Mouse (Mus musculus) embryonic facial prominence, embryonic 12.5 days (tissue): Measurements from ENCODE around the gene Socs4. TPM values are rescaled to one million over a fixed set of nuclear protein-coding genes. Genes with fewer than 3 reads are reported as not detected.

Source experiments
- ATAC-seq: fragments of 200-750 bp; cut with Nextera tagmentation; 2 replicates; pipeline ENCODE4 v1.8.0; 2017; ENCODE audit not compliant: insufficient number of reproducible peaks, insufficient read depth, low FRiP score, low TSS enrichment
- H3K27ac ChIP-seq: fragments of 300-500 bp; sonication (generic); 2 replicates; pipeline ENCODE4 v1.5.1; 2016; ENCODE audit warnings: mild to moderate bottlenecking
- H3K27me3 ChIP-seq: fragments of 300-500 bp; sonication (generic); 2 replicates; pipeline ENCODE4 v1.6.1; 2016; ENCODE audit warnings: mild to moderate bottlenecking, moderate library complexity
- H3K36me3 ChIP-seq: fragments of 300-500 bp; sonication (generic); 2 replicates; pipeline ENCODE4 v1.6.1; 2016; ENCODE audit warnings: mild to moderate bottlenecking
- H3K4me1 ChIP-seq: fragments of 300-500 bp; sonication (generic); 2 replicates; pipeline ENCODE4 v1.6.1; 2016
- H3K4me2 ChIP-seq: fragments of 300-500 bp; sonication (generic); replicated peaks from 2 replicates; pipeline ENCODE4 v1.6.1; 2016; ENCODE audit warnings: mild to moderate bottlenecking, moderate library complexity
- H3K4me3 ChIP-seq: fragments of 300-500 bp; sonication (generic); 2 replicates; pipeline ENCODE4 v1.5.1; 2016; ENCODE audit warnings: mild to moderate bottlenecking
- H3K9ac ChIP-seq: fragments of 300-500 bp; sonication (generic); 2 replicates; pipeline ENCODE4 v1.6.1; 2016; ENCODE audit warnings: mild to moderate bottlenecking, moderate library complexity
- H3K9me3 ChIP-seq: fragments of 300-500 bp; sonication (generic); 2 replicates; pipeline ENCODE4 v1.6.1; 2016; ENCODE audit warnings: mild to moderate bottlenecking, moderate library complexity
- WGBS: fragments of 180-500 bp; shearing (Covaris S2); methylation state at CpG from one replicate; pipeline ENCODE4 v1.1.7; 2016; 5-methylcytosine and 5-hydroxymethylcytosine counted together
- polyA plus RNA-seq: library from polyadenylated mRNA; unstranded; fragments of >200 nt; fragmentation: Nextera tagmentation; extraction: Ambion mirVana; gene quantifications from 2 replicates; pipeline ENCODE4 v1.2.1, GENCODE M21; 2016

The Socs4 gene
- polyA plus RNA-seq, result 3.5 and 3.9 TPM in 2 replicates

- Histone ChIP-seq H3K9me3 (no peaks in the 10 kb centered on the region), H3K36me3 (peaks cover 16% of the 10 kb centered on the region; the same call in 1 of the 2 replicates), H3K9ac (peak within 1 kb of the TSS; percentile 94), H3K4me3 (peak within 1 kb of the TSS; percentile 88), H3K4me1 (peaks cover 18% of the 10 kb centered on the region; the same call in 1 of the 2 replicates), H3K27ac (peak within 1 kb of the TSS; percentile 91), H3K27me3 (no peaks in the 10 kb centered on the region), H3K4me2 (peak within 1 kb of the TSS; percentile 60)
- under 1% methylated on average over 77 of the region's 77 CpGs for WGBS
- ATAC-seq, result peak; percentile 96
Observed at GRCm38 (mm10) chr14:47276637-47277393, at the start of gene Socs4, which contains the start of gene Wdhd1. TSS of gene Socs4 (plus strand) at chr14:47276931. TSS of gene Wdhd1 (minus strand) at chr14:47276857.

- Histone ChIP-seq H3K9ac (no peak overlapping the region), H3K9me3 (no peaks in the 10 kb centered on the region), H3K27me3 (no peaks in the 10 kb centered on the region), H3K4me3 (no peak overlapping the region), H3K4me2 (no peak overlapping the region), H3K36me3 (no peaks in the 10 kb centered on the region), H3K4me1 (no peaks in the 10 kb centered on the region), H3K27ac (no peak overlapping the region)
- WGBS, result 79% methylated on average over 11 of the region's 11 CpGs
- no peak for ATAC-seq
Observed at GRCm38 (mm10) chr14:47229796-47230376, 46.8 kb upstream of the Socs4 start.

DNA sequence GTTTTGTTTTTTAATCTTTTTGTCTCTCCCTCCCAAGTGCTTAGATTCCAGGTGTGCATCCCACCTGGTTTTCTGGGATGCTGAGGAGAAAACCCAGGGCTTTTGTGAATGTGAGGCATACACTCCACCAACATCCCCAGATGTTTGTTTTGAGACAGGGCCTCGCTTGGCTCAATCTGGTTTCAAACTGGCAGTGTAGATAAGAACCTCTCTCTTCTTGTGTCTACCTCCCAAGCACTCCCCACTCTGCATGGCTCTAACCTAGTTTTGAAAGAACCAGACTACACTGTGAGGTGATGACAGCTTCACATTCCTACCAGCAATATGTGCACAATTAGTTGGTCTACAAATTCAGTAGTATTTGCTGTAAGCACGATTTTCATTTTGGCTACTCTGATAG, 43.1 kb upstream of the Socs4 start:
- H3K9ac ChIP-seq, result no peak overlapping the region
- no peak for ATAC-seq
- H3K4me2 ChIP-seq, result no peak overlapping the region
- 68% methylated on average over 2 of the region's 2 CpGs for WGBS
- no peaks in the 10 kb centered on the region for H3K27me3 ChIP-seq
- no peak overlapping the region for H3K4me3 ChIP-seq
- H3K4me1 ChIP-seq, result no peaks in the 10 kb centered on the region
- no peak overlapping the region for H3K27ac ChIP-seq
- H3K36me3 ChIP-seq, result no peaks in the 10 kb centered on the region
- 0 out of 2 replicates have a peak, but pooled peaks cover 3% of the 10 kb centered on the region for H3K9me3 ChIP-seq

- no peak overlapping the region for H3K9ac ChIP-seq
- 0 out of 2 replicates have a peak, but pooled peaks cover 3% of the 10 kb centered on the region for H3K9me3 ChIP-seq
- no peak overlapping the region for H3K4me3 ChIP-seq
- ATAC-seq, result no peak
- no peak overlapping the region for H3K4me2 ChIP-seq
- no peak overlapping the region for H3K27ac ChIP-seq
- WGBS, result 90% methylated on average over 3 of the region's 3 CpGs
- no peaks in the 10 kb centered on the region for H3K36me3 ChIP-seq
- H3K4me1 ChIP-seq, result no peaks in the 10 kb centered on the region
- no peaks in the 10 kb centered on the region for H3K27me3 ChIP-seq
Observed at GRCm38 (mm10) chr14:47234032-47234431, 42.7 kb upstream of the Socs4 start.

- no peaks in the 10 kb centered on the region for H3K27me3 ChIP-seq
- no peak overlapping the region for H3K4me2 ChIP-seq
- no peak overlapping the region for H3K4me3 ChIP-seq
- no peak overlapping the region for H3K9ac ChIP-seq
- 67% methylated on average over 4 of the region's 5 CpGs for WGBS
- no peaks in the 10 kb centered on the region for H3K4me1 ChIP-seq
- no peak for ATAC-seq
- H3K9me3 ChIP-seq, result 0 out of 2 replicates have a peak, but pooled peaks cover 3% of the 10 kb centered on the region
- H3K36me3 ChIP-seq, result no peaks in the 10 kb centered on the region
- no peak overlapping the region for H3K27ac ChIP-seq
Observed at GRCm38 (mm10) chr14:47234526-47235250, 42.0 kb upstream of the Socs4 start.

DNA sequence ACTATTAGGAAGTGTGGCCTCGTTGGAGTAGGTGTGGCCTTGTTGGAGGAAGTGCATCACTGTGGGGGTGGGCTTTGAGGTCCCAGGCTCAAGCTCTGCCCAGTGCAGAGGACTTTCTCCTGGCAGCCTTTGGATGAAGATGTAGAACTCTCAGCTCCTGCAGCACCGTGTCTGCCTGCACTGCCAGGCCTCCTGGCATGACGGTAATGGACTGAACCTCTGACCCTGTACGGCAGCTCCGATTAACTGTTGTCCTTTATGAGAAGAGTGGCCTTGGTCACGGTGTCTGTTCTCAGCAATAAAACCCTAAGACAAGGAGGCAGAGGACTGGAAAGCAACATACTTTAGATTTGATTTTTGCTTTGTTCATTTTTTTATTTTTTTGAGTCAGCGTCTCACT, 40.2 kb upstream of the Socs4 start:
- 0 out of 2 replicates have a peak, but pooled peaks cover 3% of the 10 kb centered on the region for H3K9me3 ChIP-seq
- no peaks in the 10 kb centered on the region for H3K27me3 ChIP-seq
- no peaks in the 10 kb centered on the region for H3K4me1 ChIP-seq
- ATAC-seq, result no peak
- no peak overlapping the region for H3K27ac ChIP-seq
- H3K36me3 ChIP-seq, result peaks cover 11% of the 10 kb centered on the region
- WGBS, result 93% methylated on average over 7 of the region's 7 CpGs
- no peak overlapping the region for H3K4me3 ChIP-seq
- no peak overlapping the region for H3K4me2 ChIP-seq
- H3K9ac ChIP-seq, result no peak overlapping the region

DNA sequence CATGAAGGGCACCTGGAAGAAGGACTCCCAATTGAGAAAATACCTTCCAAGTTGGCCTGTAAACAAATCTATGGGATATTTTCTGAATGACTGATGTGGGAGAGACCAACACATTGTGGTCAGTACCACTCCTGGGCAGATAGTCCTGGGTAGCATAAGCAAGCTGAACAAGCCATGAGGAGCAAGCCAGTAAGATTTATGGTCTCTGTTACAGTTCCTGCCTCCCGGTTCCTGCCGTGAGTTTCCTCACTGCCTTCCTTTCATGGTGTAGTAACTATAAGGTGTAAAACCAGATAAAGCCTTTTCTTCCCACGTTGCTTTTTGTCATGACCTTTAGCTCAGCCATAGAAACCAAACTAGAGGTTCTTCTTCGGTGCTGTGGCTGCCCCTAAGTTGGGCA, 39.4 kb upstream of the Socs4 start:
- no peaks in the 10 kb centered on the region for H3K4me1 ChIP-seq
- no peak for ATAC-seq
- H3K4me3 ChIP-seq, result no peak overlapping the region
- H3K4me2 ChIP-seq, result no peak overlapping the region
- no peak overlapping the region for H3K27ac ChIP-seq
- H3K27me3 ChIP-seq, result no peaks in the 10 kb centered on the region
- peaks cover 13% of the 10 kb centered on the region for H3K36me3 ChIP-seq
- H3K9ac ChIP-seq, result no peak overlapping the region
- 0 out of 2 replicates have a peak, but pooled peaks cover 3% of the 10 kb centered on the region for H3K9me3 ChIP-seq
- 86% methylated on average over 4 of the region's 4 CpGs for WGBS

DNA sequence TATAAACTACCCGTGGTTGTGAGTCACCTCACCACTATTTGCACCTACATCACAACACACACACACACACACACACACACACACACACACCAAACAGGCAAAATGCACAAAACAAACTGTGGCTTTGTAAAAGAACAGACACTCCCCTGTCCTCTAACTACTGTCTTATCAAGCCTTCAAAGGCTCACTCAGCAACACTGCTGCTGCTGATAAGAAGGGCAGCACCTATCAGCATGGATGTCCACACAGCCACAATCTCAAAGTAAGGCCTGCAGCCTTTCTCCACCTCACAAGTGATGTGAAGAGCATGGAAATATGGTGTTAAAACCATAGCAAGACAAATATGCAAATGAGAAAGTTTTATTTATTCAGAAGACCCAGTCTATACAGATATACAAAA, 36.1 kb upstream of the Socs4 start:
- H3K36me3 ChIP-seq, result peaks cover 41% of the 10 kb centered on the region
- 0 out of 2 replicates have a peak, but pooled peaks cover 3% of the 10 kb centered on the region for H3K9me3 ChIP-seq
- H3K4me3 ChIP-seq, result no peak overlapping the region
- no peak for ATAC-seq
- H3K4me1 ChIP-seq, result no peaks in the 10 kb centered on the region
- no peak overlapping the region for H3K4me2 ChIP-seq
- H3K27me3 ChIP-seq, result no peaks in the 10 kb centered on the region
- H3K9ac ChIP-seq, result no peak overlapping the region
- H3K27ac ChIP-seq, result no peak overlapping the region
- WGBS, result 90% methylated on average over 1 of the region's 1 CpGs

DNA sequence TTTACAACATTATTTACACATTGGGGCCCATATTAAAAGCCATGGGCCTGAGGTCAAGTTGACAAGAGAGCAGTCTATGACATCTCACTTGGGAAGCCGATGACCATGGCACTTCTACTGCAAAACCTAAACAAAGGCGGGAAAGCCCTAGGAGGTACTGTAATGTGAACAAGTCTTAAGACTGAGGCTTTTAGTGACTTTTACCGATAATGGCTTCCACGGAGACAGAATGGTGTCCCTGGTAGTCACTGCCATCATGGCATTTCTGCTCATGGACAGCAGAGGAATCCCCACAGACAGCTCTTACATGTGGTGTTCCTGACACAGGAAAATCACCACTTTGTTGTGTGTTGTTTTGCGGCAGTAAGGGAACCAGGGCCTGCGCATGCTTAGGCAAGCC, 35.7 kb upstream of the Socs4 start:
- no peak for ATAC-seq
- 95% methylated on average over 6 of the region's 6 CpGs for WGBS
- H3K27ac ChIP-seq, result no peak overlapping the region

DNA sequence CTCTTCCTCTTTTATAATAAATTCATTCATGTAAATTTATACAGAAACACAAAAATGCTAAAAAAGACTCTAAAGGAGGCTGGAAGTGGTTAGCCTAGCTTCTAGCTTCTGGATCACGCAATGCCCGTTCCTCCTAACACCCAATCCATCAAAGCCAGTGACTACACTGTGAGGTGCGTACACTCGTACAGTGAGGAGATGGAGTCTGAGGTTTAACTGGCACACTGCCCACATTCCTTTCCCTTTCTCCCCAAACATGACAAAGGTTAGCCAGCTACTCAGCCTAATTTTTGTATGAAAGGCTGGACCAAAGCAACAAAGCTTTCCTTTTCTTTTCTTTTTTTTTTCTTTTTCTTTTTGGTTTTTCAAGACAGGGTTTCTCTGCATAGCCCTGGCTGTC, 34.0 kb upstream of the Socs4 start:
- Histone ChIP-seq H3K9ac (no peak overlapping the region), H3K4me3 (no peak overlapping the region), H3K27ac (no peak overlapping the region), H3K36me3 (peaks cover 56% of the 10 kb centered on the region), H3K27me3 (no peaks in the 10 kb centered on the region), H3K9me3 (no peaks in the 10 kb centered on the region), H3K4me1 (no peaks in the 10 kb centered on the region), H3K4me2 (no peak overlapping the region)
- WGBS, result 74% methylated on average over 4 of the region's 4 CpGs
- ATAC-seq, result no peak

More for the DNA sequence above, 35.7 kb upstream of the Socs4 start:
- H3K27me3 ChIP-seq, result no peaks in the 10 kb centered on the region
- no peak overlapping the region for H3K9ac ChIP-seq
- H3K9me3 ChIP-seq, result 0 out of 2 replicates have a peak, but pooled peaks cover 3% of the 10 kb centered on the region
- H3K36me3 ChIP-seq, result peaks cover 42% of the 10 kb centered on the region
- H3K4me1 ChIP-seq, result no peaks in the 10 kb centered on the region
- no peak overlapping the region for H3K4me3 ChIP-seq
- H3K4me2 ChIP-seq, result no peak overlapping the region

DNA sequence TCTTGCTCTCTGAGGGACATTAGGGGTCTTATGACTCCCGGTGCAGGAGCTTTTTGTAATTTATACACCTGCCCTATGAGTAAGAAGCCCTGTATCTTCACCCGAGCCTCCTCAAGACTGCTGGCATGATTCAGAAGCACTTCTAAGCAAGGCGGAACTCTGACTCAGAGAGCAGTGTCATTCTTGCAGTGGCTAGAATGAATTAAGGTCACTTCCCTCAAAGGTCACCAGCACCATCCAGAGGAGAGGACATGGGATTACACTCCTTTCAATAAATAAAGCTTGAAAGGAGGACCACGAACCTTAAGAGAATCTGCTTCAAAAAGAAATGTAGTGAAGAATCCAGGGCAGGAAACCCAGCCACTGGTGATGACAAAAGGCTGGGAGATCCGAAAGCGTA, 26.9 kb upstream of the Socs4 start:
- Histone ChIP-seq H3K4me1 (no peaks in the 10 kb centered on the region), H3K36me3 (peaks cover 56% of the 10 kb centered on the region), H3K4me3 (no peak overlapping the region), H3K9ac (no peak overlapping the region), H3K27ac (no peak overlapping the region), H3K9me3 (no peaks in the 10 kb centered on the region), H3K4me2 (no peak overlapping the region), H3K27me3 (no peaks in the 10 kb centered on the region)
- ATAC-seq, result no peak
- WGBS, result 86% methylated on average over 6 of the region's 6 CpGs
